Mouse (Mus musculus): ENCODE measurements around the gene Mapkap1. TPM values are rescaled to one million over a fixed set of nuclear protein-coding genes. Genes with fewer than 3 reads are reported as not detected.

The Mapkap1 gene
- polyA plus RNA-seq, 1 experiment, result 55.3 TPM

DNA sequence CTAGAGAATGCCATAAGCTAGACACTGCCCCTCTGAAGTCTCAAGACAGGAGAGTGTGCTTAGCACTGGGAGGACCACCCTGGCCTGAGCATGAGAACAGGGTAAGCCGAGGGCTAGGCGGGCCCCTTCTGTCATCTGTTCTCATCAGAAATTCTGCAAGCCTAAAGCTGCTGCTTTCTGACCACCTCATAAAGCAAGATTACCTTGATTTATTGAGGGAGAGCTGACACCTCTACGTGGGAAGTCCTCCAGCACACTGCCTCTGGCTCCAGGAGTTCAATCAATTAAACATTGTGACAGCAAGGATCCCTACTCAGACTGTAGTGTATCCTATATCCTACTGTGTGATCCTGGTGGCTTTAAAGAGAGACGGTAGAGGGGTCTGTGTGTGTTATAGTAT is 166.5 kb downstream of the Mapkap1 start:
- no peak for DNase-seq (ENCODE audit: low spot score)

DNA sequence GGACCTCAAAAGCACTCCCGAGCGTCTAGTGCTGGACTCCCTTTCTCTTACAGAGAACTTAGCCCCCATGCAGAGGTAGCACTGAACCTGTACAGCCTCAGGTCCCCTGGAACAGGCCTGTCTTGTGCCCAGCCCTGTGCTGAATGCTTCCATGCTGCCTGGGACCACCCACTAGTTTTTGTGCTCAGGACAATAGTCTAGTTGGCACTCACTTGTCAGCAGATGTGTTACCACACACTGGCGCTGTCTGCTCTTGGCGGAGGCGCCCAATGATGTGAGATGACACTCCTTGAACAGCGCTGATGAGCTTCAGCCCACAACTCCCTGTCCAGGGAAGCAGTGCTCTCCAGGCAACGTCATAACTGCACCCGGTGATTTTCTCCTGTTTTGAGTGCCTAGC is 182.0 kb downstream of the Mapkap1 start:
- no peak for DNase-seq (ENCODE audit: low spot score)

DNA sequence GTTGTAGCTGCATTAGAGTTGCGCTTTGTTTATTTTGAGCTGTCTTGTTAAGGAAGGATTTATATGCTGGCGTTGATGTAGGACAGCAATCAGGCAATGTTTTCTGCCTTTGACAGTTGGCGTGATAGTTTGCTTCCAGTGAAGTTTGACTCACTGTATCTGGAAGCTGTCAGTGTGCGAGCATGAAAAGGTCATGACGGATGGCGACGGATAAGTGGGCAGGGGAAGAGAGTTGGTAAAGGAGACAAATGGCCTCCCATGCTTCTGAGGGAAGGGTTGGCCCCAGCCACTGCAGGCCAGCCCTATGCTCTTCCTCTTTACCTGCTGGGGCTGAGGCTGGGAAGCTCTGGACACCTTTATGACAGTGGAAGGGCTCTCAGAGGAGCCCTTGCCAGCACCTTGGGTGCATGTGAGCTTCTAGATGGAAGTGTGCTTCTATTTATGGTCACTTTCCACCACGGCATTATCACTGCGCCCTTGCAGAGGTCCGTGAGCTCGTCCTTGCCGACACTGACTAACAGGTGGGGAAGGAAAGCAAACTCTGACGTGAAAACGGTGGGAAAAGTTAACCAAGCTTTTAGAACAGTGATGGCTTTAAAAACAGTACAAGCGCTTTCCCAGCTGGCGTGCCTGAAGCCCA is 185.3 kb downstream of the Mapkap1 start:
- no peak for DNase-seq (ENCODE audit: low spot score)

DNA sequence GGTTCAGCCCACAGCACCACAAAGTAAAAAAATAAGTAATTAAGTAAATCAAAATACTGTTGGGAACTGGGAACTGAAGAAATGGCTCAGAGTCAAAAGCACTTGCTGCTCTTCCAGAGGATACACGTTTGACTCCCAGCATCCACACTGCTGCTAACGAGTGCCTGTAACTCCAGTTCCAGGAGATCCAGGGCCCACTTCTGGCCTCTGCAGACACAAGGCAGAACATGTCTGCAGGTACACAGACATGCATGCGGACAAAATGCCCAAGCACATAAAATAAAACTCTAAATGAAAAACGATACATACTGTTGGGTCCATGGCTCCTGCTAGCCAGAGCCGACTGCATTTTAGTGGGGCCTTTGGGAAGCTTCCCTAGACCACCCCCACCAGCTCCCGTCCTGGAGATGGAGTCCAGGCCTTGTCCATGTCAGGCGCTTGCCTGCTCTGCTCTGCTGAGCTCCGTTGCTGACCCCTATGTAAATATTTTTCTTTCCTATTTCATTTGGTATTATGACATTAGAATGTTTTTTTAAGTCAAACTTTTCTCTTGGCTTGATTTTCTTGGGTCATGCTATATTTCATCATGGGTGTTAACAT is 185.9 kb downstream of the Mapkap1 start:
- no peak for DNase-seq (ENCODE audit: low spot score)

DNA sequence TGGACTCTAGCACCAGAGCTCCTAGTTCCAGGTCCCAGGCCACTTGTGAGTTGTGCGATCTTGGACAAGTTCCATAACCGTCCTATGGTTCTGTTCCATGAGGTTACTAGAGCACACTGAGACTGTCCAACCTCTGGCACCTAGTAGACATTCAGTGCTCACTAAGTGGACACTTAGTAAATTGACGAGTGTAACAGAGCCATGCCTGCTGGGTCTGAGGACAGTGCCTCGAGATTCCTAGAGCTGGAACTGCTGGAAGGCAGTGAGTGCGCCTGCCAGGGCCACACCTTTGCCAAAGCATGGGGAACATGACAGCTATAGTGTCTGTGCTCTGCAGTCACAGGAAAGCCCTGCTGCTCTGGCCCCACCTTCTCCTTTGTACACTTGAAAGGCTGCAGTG is 187.4 kb downstream of the Mapkap1 start:
- DNase-seq (ENCODE audit: low spot score), result no peak

DNA sequence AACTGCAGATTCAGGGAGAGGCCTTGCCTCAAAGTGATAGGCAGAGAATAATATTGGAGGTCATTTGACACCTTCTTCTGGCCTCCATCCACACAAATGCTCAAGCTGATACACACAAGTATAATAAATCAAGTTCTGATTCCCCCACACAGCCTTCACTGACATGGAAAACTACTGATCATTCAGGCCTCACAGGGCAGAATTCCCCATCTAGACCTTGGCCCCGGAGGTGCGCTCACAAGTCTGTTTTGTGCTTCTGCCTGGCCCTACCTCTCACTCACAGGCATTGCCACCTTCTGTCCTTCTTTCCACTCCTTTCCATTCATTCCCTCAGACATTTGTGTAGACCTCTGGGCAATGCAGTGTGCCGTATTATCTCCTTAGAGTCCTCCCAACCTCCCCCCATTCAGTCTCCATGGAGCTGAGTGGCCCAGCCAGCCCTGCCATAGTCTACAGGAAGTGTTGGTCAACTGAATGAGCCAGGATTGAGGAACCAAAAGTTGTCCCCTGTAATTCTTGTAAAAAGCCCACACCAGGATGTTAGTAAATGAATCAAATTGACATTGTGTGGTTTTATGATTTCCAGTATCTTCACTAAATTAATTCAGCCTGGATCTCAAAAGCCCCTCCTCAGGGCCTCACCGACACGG is 193.2 kb downstream of the Mapkap1 start:
- no peak for DNase-seq (ENCODE audit: low spot score)

DNA sequence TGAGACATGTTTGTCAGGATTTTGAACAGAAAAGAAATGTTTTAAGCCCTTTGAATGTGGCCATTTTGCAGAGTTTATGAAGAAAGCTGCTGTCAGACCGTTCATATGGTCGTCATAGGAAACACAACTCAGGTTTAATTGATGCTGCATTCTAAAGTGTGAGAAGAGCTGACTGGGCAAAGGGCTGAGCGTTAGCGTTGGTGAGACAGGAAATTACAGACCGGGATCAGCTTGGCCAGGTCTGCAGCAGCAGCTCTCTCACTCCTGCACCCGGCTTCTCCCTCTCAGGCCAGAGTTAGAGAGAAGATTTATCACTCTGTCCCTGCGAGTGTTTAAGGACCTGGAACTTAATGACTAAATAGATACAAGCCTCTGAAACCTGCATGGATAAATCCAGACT is 194.2 kb downstream of the Mapkap1 start:
- no peak for DNase-seq (ENCODE audit: low spot score)

DNA sequence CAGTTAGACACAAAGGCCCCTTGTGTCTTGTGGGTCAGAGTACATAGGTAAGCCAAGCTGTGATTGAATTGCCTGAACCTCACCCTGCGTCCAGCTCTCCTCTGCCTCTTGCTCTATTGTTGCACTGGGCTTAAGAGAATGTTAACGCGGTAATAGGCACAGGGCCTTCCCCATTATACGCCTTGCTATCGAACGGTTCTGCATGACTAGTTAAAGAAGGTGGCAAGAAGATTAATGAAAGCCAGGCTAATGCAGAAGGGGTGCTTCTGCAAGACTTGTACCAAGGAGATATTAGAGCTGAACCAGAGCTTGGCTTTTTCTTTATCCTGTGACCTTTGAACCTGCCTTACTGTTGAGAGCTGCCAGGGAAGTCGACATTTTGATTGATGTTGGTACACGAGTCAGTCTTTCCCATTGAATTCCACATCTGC is 195.6 kb downstream of the Mapkap1 start:
- no peak for DNase-seq (ENCODE audit: low spot score)

DNA sequence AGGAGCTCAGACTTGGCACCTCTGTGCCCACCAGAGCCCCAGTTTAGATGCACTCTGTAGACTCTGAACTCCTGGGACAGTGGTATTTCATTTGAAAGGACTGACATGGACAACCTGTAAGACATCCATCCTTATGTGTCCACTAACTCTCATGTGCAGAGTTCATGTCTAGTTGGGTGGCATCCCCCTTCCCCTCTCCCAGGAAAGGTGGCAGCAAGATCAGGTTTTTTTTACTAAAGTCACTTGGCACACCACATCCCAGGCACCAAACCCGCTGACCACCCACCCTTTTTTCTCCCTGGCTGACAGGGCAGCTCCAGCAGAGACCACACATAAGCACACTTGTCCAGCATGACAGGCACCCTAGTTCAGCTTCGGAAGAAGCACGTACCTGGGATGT is 196.3 kb downstream of the Mapkap1 start:
- no peak for DNase-seq (ENCODE audit: low spot score)

DNA sequence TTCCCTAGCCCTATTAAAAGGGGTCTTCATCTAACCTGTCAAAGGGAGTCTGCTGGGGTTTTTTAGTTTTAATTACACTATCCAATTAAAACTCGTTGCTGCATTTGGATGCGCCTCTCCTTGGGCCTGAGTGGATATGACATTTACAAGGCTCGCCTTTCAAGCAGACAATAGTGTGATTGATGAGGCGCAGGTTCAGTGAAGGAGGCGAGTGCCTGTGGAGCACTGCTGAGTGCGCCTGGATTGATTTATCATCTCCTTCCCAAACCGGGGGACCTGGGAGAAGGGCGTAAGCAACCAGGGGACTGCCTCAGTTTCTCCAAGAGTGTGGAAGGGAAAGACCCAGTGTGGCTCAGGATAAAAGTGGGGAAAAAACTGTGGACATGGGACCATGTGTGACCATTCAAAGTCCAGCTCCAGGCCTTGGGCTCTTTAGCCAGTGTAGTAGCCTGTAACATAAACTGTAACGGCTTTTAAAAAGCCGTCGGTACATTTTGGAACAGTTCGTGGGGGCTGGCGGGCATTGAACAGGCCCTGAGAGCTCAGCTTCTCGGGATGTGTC is 197.2 kb downstream of the Mapkap1 start:
- DNase-seq (ENCODE audit: low spot score), result no peak

DNA sequence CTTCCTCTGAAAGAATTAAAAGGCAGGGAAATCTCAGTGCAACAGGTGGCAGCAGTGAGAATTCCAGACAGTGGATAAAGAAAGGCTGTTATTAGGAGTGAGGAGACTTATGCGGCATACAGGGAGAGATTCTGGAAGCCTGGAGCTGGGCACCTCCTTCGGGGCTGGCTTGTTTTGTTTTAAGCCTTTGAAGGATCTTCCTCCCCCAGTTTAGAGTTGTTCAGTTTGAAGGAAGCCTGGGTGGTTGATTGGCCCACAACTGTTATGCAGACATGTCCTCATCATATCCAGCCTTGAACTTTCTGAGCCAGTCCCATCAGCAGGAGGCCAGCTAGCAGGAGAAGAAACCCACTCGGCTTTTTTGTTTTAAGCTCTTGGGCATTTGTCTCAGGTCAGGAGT is 198.5 kb downstream of the Mapkap1 start:
- DNase-seq (ENCODE audit: low spot score), result no peak

DNA sequence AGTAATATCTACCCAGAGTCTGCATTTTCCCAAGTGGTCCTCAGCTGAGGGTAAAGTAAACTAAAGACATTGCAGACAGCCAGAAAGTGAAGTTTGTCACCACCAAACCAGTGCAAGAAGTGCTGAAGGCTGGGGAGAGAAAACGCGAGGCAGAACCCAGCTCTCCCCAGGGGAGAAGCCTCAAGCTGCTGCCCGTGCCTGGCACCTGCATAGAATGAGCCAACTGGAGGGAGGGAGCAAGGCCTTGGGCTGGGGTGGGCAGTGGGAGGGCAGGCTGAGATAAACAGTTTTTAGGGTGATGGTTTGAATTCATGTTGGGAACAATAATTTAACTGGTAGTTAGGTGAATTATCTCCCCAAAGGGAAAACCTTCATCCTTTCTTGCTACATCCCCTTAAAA is 202.3 kb downstream of the Mapkap1 start:
- no peak for DNase-seq (ENCODE audit: low spot score)

DNA sequence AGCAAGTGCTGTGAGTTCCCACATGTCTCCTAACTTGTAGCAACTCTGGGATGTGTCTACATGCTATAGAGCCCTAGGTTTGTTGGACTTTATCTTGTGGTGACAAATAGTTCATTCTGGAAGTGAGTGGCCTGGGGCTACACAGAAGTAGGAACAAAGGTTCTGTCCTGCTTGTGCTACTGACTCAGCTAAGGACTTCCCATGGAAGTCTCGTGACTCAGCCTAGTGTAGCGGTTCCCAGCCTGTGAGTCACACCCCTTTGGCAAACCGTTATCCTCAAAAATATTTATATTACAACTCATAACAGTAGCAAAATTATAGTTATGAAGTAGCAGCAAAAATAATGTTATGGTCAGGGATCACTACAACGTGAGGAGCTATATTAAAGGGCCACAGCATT is 202.9 kb downstream of the Mapkap1 start:
- DNase-seq (ENCODE audit: low spot score), result no peak

DNA sequence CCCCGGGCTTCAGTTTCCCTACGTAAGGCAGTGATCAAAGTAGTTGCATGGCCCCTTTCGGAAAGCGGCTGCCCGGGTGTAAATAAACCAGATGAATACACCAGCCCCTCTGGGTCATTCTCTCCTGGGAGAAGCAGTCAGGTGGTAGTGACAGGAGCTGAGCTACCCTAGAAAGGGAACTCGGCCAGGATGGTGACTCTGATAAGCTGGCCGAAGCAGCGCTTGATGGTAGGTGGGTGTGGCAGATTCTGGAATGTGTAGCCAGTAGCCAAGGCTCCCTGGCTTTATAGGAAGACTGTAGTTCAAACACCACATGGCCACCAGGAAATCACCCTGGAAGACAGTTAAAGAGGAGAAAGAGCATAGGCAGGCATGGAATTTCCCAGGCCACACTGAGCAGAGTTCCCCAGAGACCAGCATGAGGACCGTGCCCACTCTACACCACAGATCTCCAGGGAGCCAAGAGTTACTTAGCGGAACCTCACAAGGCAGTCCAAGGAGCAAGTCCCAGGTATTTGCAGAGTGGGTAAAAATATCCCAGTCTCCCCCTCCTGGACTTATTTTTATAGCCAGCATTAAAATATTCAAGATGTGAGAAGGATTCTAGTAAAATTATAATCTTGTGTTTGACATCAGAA is 214.3 kb downstream of the Mapkap1 start:
- DNase-seq (ENCODE audit: low spot score), result no peak

DNA sequence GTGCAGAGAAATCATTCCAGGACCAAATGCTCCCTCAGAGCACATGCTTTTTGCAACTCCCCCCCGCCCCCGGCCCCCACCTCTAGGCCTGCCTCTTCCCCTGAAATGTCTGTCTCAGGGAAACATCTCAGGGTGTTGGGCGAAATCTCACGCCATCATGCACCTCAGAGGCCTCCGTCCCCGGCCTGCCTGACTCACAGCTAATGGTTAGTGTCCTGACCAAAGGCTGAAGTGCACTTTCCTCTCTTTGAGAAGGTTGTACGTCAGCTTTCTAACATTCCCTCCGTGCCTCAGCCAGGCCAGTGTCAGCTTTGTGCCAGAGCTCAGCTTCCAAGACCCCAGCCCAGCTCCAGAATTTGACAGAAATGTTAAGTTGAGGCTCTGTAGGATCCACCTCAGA is 214.9 kb downstream of the Mapkap1 start:
- no peak for DNase-seq (ENCODE audit: low spot score)

DNA sequence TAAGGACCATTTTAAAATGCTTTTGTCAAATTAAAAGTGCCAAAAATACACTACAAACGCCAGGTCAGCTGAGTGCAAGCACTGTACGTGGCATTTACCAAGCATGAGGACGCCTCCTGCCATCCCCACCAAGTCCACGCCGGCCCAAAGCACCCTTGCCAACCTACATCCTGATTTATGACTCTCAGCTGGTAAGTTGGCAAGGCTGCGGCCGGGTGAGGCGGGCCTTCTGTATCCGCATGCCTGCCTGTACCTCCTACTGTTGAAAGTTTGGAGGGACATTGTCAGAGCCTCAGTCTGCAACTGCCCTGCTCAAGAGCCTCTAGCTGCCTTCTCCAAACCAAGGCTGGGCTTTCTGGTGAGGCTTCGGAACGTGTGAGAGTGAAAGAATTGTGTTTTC is 215.9 kb downstream of the Mapkap1 start:
- DNase-seq (ENCODE audit: low spot score), result no peak

DNA sequence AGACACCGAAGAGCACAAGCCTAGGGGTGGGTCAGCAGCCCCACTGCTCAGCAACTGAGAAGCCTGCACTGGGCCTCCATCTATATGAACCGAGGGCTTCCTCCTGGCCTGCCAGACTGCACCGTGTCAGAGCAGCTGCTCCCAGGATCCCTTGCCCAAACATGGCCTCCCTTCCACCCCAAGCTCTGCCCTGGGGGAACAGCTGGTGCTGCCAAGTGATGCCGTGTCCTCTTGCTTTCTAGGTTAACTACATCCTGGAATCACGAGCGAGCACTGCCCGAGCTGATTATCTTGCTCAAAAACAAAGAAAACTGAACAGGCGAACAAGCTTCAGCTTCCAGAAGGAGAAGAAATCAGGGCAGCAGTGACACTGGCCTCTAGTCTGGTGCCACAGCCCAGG is 216.6 kb downstream of the Mapkap1 start:
- DNase-seq (ENCODE audit: low spot score), result no peak

DNA sequence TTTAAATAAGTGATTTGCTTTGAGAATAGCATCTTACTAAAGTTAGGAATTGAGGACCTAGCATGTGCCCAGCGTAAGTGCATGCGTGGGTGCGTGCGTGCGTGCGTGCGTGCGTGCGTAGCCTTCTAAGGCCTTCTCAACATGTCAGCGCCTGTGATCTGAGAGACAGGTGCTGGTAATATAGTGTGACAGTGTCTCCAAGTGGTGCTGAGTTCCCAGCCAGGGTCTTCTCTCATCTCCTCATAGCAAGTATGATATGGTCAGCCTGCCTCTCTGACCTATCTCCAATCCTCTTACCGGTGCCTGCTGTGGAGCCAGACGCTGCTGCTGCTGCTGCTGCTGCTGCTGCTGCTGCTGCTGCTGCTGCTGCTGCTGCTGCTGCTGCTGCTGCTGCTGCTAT is 217.5 kb downstream of the Mapkap1 start:
- DNase-seq (ENCODE audit: low spot score), result no peak

DNA sequence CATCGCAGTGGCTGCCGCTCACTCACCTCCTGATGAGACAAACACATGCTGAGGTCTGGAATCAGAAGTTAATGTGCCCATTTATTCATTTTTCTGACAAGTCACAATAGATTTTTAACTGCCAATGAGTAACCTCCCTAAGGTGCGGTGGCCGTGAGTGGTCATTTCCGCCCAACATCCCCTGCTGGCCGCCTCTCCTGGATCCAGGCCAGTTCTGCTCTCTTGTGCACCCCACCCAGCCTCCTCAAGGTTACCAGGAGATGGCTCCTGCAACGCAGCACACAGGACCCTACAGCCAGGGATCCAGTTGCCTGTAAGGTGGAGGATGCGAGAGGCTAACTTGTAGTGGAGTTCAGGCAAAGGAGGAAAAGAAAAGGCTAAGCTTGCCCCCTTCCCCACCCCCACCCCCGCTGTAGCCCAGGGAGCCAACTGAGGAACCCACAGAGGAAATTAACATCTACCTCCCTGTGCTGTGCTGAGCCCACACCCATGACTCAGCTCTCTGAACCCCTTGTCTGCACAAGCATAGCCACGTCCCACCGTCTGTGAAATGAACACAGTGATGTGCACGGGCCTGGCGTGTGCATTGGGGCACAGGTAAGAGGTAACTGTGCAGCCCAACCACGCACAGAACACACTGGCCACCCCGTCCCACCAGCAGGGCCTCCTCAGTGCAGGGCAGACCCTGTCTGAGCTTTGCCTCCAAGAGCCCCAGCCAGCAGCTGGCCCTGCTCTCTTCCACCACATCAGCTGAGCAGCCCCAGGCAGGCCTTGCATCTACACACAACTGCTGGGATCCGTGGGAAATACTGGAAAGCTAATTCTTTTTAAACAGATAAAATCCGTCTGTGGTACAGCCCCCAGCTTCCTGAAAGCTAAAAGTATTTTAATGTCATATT is 221.0 kb downstream of the Mapkap1 start:
- DNase-seq (ENCODE audit: low spot score), result no peak

DNA sequence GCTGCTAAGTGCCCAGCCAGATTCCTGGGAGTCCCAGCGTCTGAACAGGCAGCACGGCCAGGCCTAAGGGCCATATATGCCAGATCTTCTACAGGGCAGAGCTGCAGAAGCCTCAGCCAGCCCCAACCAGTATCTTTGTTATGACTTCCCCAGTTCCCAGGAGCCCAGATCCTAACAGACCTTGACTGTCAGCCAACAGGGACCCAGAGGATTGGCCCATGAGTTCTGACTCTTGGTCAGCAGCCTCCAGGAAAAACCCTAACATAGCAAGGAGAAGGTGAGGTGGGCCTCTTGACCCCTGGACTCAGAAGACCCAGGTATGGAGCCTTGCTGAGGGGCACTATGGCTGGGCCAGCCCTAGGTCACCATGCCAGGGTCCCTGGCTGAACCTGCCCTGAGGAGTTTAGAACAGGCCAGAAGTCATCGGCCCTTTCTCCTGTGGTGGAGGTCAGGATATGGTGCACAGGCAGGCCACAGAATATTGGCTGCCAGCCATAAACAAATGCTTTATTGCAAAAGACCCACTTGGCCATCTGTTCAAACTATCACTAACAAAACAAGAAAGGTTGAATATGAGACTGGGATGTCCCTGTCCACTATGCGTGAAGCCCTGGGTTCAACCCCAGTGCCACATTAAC is 222.5 kb downstream of the Mapkap1 start:
- no peak for DNase-seq (ENCODE audit: low spot score)

DNA sequence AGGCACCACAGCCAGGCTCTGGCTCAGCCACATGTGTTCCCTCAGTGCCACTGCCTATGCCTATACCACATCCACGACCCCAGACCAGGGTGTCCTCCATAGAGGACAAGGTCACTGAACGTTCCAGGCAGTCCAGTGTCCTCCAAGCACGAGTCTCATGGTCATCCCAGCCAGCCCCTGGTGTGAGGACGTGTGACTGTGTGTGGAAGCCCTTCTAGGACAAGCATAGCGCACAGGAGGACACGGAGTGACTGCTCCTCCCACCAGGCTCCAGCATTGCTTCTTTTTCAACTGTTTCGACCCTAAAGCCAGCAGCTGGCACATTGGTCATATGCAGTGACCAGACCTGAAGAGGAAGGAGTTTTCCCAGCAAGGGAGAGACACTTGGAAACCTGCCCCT is 223.2 kb downstream of the Mapkap1 start:
- DNase-seq (ENCODE audit: low spot score), result no peak

Data from urinary bladder, adult 2 months (tissue).